Mouse (Mus musculus): ENCODE measurements at regions not wholly inside any gene's neighbourhood (a gene's known extent, or its start where the extent isn't known, plus 50 kb on each side); places are given as distances from the start of the nearest gene placed in this dataset.

GRCm38 (mm10) chr10:67819534-67819933 lies 92.9 kb downstream of the Zfp365 start:
- ATAC-seq (replicated peaks; ENCODE audit: insufficient number of reproducible peaks, low FRiP score, low TSS enrichment, low read depth) = no peak
- Histone ChIP-seq H3K9ac (replicated peaks; ENCODE audit: low read length) (no peak overlapping the region), H3K27me3 (ENCODE audit: control insufficient read depth, insufficient read depth, low read length) (no peaks in the 10 kb centered on the region), H3K4me3 (ENCODE audit: low read depth, low read length) (no peak overlapping the region), H3K4me2 (ENCODE audit: low read depth, low read length) (no peak overlapping the region), H3K36me3 (replicated peaks; ENCODE audit: control insufficient read depth, insufficient read depth, low read depth, low read length) (no peaks in the 10 kb centered on the region), H3K9me3 (replicated peaks; ENCODE audit: control insufficient read depth, low read length) (no peaks in the 10 kb centered on the region), H3K4me1 (ENCODE audit: control insufficient read depth, insufficient read depth, low read length) (no peaks in the 10 kb centered on the region), H3K27ac (replicated peaks; ENCODE audit: low read depth, low read length) (no peak overlapping the region)
- DNase-seq (ENCODE audit: low spot score) = no peak
- 78% methylated on average over 8 of the region's 8 CpGs for WGBS

GRCm38 (mm10) chr10:67813901-67814300 lies 98.6 kb downstream of the Zfp365 start:
- H3K4me1 ChIP-seq (ENCODE audit: control insufficient read depth, insufficient read depth, low read length) = no peaks in the 10 kb centered on the region
- WGBS = 83% methylated on average over 4 of the region's 4 CpGs
- no peaks in the 10 kb centered on the region for H3K27me3 ChIP-seq (ENCODE audit: control insufficient read depth, insufficient read depth, low read length)
- H3K4me2 ChIP-seq (ENCODE audit: low read depth, low read length) = no peak overlapping the region
- no peaks in the 10 kb centered on the region for H3K36me3 ChIP-seq (replicated peaks; ENCODE audit: control insufficient read depth, insufficient read depth, low read depth, low read length)
- ATAC-seq (replicated peaks; ENCODE audit: insufficient number of reproducible peaks, low FRiP score, low TSS enrichment, low read depth) (no peak), DNase-seq (ENCODE audit: low spot score) (no peak)
- no peaks in the 10 kb centered on the region for H3K9me3 ChIP-seq (replicated peaks; ENCODE audit: control insufficient read depth, low read length)
- no peak overlapping the region for H3K9ac ChIP-seq (replicated peaks; ENCODE audit: low read length)
- no peak overlapping the region for H3K4me3 ChIP-seq (ENCODE audit: low read depth, low read length)
- no peak overlapping the region for H3K27ac ChIP-seq (replicated peaks; ENCODE audit: low read depth, low read length)

DNA sequence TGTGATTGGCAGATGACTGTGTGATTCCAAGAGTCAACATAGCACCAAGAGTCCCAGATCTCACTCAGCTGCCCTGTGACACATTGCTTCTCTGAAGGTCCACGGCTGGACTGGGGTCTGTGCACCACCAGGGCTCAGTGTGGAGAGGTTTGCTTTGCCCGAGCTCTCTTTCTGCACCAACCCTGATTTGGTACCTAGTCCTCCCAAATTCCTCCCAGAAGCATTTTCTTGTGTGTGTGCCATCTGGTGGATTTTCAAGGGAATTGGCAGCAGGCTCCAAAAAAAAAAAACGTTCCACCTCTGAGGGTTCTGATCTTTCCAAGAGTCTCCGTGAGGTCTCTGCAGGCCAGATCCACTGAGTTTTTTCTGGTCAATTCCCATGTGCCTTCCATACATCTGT lies 107.3 kb downstream of the Zfp365 start:
- Histone ChIP-seq H3K9ac (replicated peaks; ENCODE audit: low read length) (no peak overlapping the region), H3K27me3 (ENCODE audit: control insufficient read depth, insufficient read depth, low read length) (no peaks in the 10 kb centered on the region), H3K27ac (replicated peaks; ENCODE audit: low read depth, low read length) (no peak overlapping the region), H3K4me3 (ENCODE audit: low read depth, low read length) (no peak overlapping the region), H3K4me1 (ENCODE audit: control insufficient read depth, insufficient read depth, low read length) (no peaks in the 10 kb centered on the region), H3K4me2 (ENCODE audit: low read depth, low read length) (no peak overlapping the region), H3K9me3 (replicated peaks; ENCODE audit: control insufficient read depth, low read length) (no peaks in the 10 kb centered on the region), H3K36me3 (replicated peaks; ENCODE audit: control insufficient read depth, insufficient read depth, low read depth, low read length) (no peaks in the 10 kb centered on the region)
- ATAC-seq (replicated peaks; ENCODE audit: insufficient number of reproducible peaks, low FRiP score, low TSS enrichment, low read depth) (no peak), DNase-seq (ENCODE audit: low spot score) (peak; percentile 58)
- whole genome bisulfite sequencing = 23% methylated on average over 4 of the region's 4 CpGs

DNA sequence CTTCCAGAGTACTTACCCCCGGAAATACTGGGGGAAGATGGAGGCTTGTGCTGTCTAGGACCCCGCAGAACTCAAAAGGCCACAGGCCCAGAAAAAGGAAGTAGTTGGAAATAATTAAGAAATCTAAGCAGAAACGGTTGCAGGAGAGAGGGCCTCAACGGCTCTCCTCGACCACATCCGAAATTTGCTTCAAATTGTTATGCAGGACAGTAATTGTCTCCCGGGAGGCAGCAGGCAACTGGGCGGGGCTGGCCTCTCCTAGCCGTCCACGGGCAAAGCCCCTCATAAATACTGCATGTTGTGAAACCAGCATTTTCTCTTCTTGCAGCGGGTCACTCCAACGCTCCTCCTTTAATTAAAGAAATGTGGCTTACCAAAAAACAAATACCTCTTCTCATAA lies 107.8 kb downstream of the Zfp365 start:
- 57% methylated on average over 12 of the region's 12 CpGs for WGBS
- Histone ChIP-seq H3K4me3 (ENCODE audit: low read depth, low read length) (no peak overlapping the region), H3K36me3 (replicated peaks; ENCODE audit: control insufficient read depth, insufficient read depth, low read depth, low read length) (no peaks in the 10 kb centered on the region), H3K4me2 (ENCODE audit: low read depth, low read length) (no peak overlapping the region), H3K4me1 (ENCODE audit: control insufficient read depth, insufficient read depth, low read length) (no peaks in the 10 kb centered on the region), H3K27ac (replicated peaks; ENCODE audit: low read depth, low read length) (no peak overlapping the region), H3K9me3 (replicated peaks; ENCODE audit: control insufficient read depth, low read length) (no peaks in the 10 kb centered on the region), H3K9ac (replicated peaks; ENCODE audit: low read length) (no peak overlapping the region), H3K27me3 (ENCODE audit: control insufficient read depth, insufficient read depth, low read length) (no peaks in the 10 kb centered on the region)
- ATAC-seq (replicated peaks; ENCODE audit: insufficient number of reproducible peaks, low FRiP score, low TSS enrichment, low read depth) (no peak), DNase-seq (ENCODE audit: low spot score) (no peak)

GRCm38 (mm10) chr10:67802156-67802555 lies 110.3 kb downstream of the Zfp365 start:
- no peak overlapping the region for H3K27ac ChIP-seq (replicated peaks; ENCODE audit: low read depth, low read length)
- no peaks in the 10 kb centered on the region for H3K36me3 ChIP-seq (replicated peaks; ENCODE audit: control insufficient read depth, insufficient read depth, low read depth, low read length)
- no peaks in the 10 kb centered on the region for H3K4me1 ChIP-seq (ENCODE audit: control insufficient read depth, insufficient read depth, low read length)
- no peaks in the 10 kb centered on the region for H3K9me3 ChIP-seq (replicated peaks; ENCODE audit: control insufficient read depth, low read length)
- ATAC-seq (replicated peaks; ENCODE audit: insufficient number of reproducible peaks, low FRiP score, low TSS enrichment, low read depth) (no peak), DNase-seq (ENCODE audit: low spot score) (no peak)
- no peak overlapping the region for H3K9ac ChIP-seq (replicated peaks; ENCODE audit: low read length)
- H3K4me3 ChIP-seq (ENCODE audit: low read depth, low read length) = no peak overlapping the region
- H3K4me2 ChIP-seq (ENCODE audit: low read depth, low read length) = no peak overlapping the region
- 93% methylated on average over 8 of the region's 8 CpGs for WGBS
- no peaks in the 10 kb centered on the region for H3K27me3 ChIP-seq (ENCODE audit: control insufficient read depth, insufficient read depth, low read length)

GRCm38 (mm10) chr10:67801619-67802018 lies 110.8 kb downstream of the Zfp365 start:
- Histone ChIP-seq H3K4me2 (ENCODE audit: low read depth, low read length) (no peak overlapping the region), H3K27ac (replicated peaks; ENCODE audit: low read depth, low read length) (no peak overlapping the region), H3K9ac (replicated peaks; ENCODE audit: low read length) (no peak overlapping the region), H3K9me3 (replicated peaks; ENCODE audit: control insufficient read depth, low read length) (no peaks in the 10 kb centered on the region), H3K4me1 (ENCODE audit: control insufficient read depth, insufficient read depth, low read length) (no peaks in the 10 kb centered on the region), H3K36me3 (replicated peaks; ENCODE audit: control insufficient read depth, insufficient read depth, low read depth, low read length) (no peaks in the 10 kb centered on the region), H3K27me3 (ENCODE audit: control insufficient read depth, insufficient read depth, low read length) (no peaks in the 10 kb centered on the region), H3K4me3 (ENCODE audit: low read depth, low read length) (no peak overlapping the region)
- DNase-seq (ENCODE audit: low spot score) = no peak
- WGBS = 94% methylated on average over 1 of the region's 1 CpGs
- ATAC-seq (replicated peaks; ENCODE audit: insufficient number of reproducible peaks, low FRiP score, low TSS enrichment, low read depth) = no peak

DNA sequence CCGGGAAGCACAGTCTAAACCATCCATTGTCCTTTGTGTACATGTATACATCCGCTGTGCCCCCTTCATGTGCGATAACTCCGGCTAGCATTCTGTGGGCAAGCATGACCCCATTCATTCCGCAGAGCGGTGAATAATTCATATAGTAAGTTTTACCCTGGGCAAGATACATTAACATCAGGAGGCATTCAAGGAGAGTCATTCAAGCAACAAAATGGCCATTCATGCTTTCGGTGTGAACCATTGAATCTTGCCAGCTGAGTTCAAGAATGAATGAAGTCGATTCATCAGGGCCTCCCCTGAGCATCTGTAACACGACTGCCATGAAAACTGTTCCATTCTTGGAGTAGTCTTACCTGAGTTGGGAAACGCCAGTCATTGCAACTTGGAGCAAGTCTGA lies 113.5 kb downstream of the Zfp365 start:
- no peak overlapping the region for H3K4me2 ChIP-seq (ENCODE audit: low read depth, low read length)
- no peaks in the 10 kb centered on the region for H3K27me3 ChIP-seq (ENCODE audit: control insufficient read depth, insufficient read depth, low read length)
- no peak overlapping the region for H3K27ac ChIP-seq (replicated peaks; ENCODE audit: low read depth, low read length)
- no peak for DNase-seq (ENCODE audit: low spot score)
- no peak overlapping the region for H3K4me3 ChIP-seq (ENCODE audit: low read depth, low read length)
- no peaks in the 10 kb centered on the region for H3K4me1 ChIP-seq (ENCODE audit: control insufficient read depth, insufficient read depth, low read length)
- H3K36me3 ChIP-seq (replicated peaks; ENCODE audit: control insufficient read depth, insufficient read depth, low read depth, low read length) = no peaks in the 10 kb centered on the region
- 79% methylated on average over 10 of the region's 10 CpGs for WGBS
- ATAC-seq (replicated peaks; ENCODE audit: insufficient number of reproducible peaks, low FRiP score, low TSS enrichment, low read depth) = no peak
- H3K9me3 ChIP-seq (replicated peaks; ENCODE audit: control insufficient read depth, low read length) = no peaks in the 10 kb centered on the region
- no peak overlapping the region for H3K9ac ChIP-seq (replicated peaks; ENCODE audit: low read length)

DNA sequence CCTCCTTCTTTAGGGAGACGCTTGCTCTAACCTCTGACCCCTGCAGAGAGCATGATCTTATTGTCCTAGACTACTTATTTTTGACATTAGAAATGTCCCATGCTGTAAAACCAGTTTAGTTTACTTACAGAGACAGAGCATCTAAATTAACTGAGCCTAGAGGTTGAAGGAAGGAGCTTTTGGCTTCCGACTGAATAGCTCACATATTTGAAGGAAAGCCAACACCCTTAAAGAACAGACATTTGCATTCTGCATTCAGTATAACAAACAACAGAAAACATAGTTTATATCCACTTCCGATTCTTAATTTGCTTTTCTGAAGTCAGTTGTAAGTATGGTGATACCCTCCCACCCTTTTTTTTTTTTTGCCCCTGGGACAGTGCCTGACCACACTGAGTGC lies 119.3 kb downstream of the Zfp365 start:
- no peak for DNase-seq (ENCODE audit: low spot score)
- Histone ChIP-seq H3K4me1 (ENCODE audit: control insufficient read depth, insufficient read depth, low read length) (no peaks in the 10 kb centered on the region), H3K36me3 (replicated peaks; ENCODE audit: control insufficient read depth, insufficient read depth, low read depth, low read length) (no peaks in the 10 kb centered on the region), H3K4me2 (ENCODE audit: low read depth, low read length) (no peak overlapping the region), H3K9ac (replicated peaks; ENCODE audit: low read length) (no peak overlapping the region), H3K4me3 (ENCODE audit: low read depth, low read length) (no peak overlapping the region), H3K9me3 (replicated peaks; ENCODE audit: control insufficient read depth, low read length) (no peaks in the 10 kb centered on the region), H3K27ac (replicated peaks; ENCODE audit: low read depth, low read length) (no peak overlapping the region), H3K27me3 (ENCODE audit: control insufficient read depth, insufficient read depth, low read length) (no peaks in the 10 kb centered on the region)
- no peak for ATAC-seq (replicated peaks; ENCODE audit: insufficient number of reproducible peaks, low FRiP score, low TSS enrichment, low read depth)
- WGBS = 76% methylated on average over 3 of the region's 3 CpGs

- Histone ChIP-seq H3K4me2 (ENCODE audit: low read depth, low read length) (no peak overlapping the region), H3K27me3 (ENCODE audit: control insufficient read depth, insufficient read depth, low read length) (no peaks in the 10 kb centered on the region), H3K4me1 (ENCODE audit: control insufficient read depth, insufficient read depth, low read length) (no peaks in the 10 kb centered on the region), H3K4me3 (ENCODE audit: low read depth, low read length) (no peak overlapping the region), H3K9me3 (replicated peaks; ENCODE audit: control insufficient read depth, low read length) (no peaks in the 10 kb centered on the region), H3K9ac (replicated peaks; ENCODE audit: low read length) (no peak overlapping the region), H3K27ac (replicated peaks; ENCODE audit: low read depth, low read length) (no peak overlapping the region), H3K36me3 (replicated peaks; ENCODE audit: control insufficient read depth, insufficient read depth, low read depth, low read length) (no peaks in the 10 kb centered on the region)
- DNase-seq (ENCODE audit: low spot score) (no peak), ATAC-seq (replicated peaks; ENCODE audit: insufficient number of reproducible peaks, low FRiP score, low TSS enrichment, low read depth) (no peak)
- WGBS = 91% methylated on average over 12 of the region's 12 CpGs
These were observed 122.8 kb downstream of the Zfp365 start for GRCm38 (mm10) chr10:67789651-67790050.

Data from embryonic facial prominence, embryonic 11.5 days (tissue).